Mouse (Mus musculus) mesoderm, embryonic 11.5 days (tissue): ENCODE results near the gene Ehd2.

ENCODE experiments used
- DNase-seq: peaks from one replicate; pipeline ENCODE4 v3.0.0-alpha.2; 2012; ENCODE audit warnings: low read depth, low spot score

Gene Ehd2

DNA sequence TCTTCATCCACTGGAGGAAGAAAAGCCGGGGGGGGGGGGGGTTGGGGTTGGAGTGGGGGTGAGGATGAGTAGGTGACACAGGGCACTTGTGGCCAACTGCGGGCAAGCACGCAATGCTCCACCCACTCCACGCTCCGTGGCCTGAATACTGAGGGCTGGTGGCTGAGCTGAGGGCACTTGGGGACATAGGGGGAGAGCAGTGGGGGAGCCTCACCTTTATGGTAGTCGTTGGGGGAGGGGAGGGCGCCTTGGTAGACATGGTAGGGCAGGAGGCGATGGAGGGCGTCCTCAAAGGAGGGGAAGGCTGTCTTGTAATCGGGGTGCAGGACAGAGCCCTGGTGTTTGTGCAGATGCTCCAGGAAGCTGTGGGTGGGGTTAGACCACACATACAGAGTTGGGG lies 8.1 kb upstream of the Ehd2 start:
- no peak for DNase-seq

DNA sequence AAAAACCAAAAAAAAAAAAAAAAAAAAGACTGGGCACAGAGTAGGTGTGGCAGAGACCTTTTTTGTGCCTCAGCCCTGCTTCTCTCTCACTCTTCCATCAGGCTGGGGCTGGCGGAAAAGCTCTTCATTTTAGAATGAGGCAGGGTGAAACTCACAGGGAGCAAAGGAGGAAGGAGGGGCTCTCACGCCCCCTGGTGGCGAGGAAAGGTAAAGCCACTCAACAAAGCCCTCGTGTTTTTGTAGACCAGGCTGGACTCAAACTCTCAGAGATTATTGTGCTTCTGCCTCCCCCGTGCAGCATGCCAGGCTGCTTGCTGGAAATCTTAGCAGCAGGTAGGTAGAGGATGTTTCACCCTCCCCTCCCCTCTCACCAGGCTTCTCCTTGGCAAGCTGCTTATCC lies 7.3 kb upstream of the Ehd2 start:
- DNase-seq = peak; percentile 63

DNA sequence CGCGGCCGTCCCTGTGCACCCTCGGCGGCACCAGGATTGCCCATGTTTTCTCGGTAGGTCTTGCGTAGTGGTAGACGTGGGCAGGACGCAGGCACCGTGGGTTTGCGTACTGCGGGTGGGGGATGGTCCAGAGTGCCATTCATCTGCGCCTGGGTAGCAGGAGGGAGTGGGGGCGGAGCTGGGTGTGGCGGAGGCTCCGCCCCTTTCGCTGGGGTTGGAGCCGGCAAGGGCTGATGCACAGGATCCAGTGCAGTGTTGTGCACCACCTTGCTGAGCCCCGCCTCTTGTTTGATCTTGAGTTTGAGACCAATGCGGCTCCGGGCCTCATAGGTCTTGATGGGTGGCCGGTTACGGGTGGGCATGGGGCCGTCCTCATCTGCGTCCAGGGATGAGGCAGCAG lies 4.9 kb upstream of the Ehd2 start:
- no peak for DNase-seq

DNA sequence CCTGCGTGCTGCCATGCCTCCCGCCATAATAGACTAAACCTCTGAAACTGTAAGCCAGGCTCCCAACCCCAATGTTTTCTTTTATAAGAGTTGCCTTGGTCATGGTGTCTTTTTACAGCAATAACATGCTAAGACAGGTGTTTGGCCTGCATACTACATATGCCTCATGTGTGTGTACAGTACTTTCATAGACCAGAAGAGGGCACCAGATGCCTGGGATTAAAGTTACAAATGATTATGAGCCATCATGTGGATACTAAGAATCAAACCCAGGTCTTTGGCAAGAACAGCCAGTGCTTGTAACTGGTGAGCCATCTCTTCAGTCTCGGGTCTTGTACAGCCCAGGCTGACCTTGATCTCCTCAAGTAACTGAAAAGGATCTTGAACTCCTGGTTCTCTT lies 2.3 kb upstream of the Ehd2 start:
- DNase-seq = no peak

DNA sequence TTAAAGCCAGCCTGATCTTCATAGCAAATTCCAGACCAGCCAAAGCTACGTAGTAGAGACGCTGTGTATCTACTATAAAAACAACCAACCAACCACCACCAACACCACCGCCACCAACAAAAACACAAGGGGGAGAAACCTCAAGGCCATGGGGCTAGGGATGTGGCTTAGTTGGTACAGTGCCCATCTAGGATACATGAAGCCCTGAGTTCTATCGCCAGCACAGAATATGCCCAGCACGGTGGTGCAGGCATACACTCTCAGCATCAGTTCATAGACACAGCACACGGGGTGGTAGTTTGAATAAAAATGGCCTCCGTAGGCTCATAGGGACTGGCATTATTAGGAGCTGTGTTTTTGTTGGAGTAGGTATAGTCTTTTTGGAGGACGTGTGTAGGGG lies 955 bp upstream of the Ehd2 start:
- DNase-seq = no peak

DNA sequence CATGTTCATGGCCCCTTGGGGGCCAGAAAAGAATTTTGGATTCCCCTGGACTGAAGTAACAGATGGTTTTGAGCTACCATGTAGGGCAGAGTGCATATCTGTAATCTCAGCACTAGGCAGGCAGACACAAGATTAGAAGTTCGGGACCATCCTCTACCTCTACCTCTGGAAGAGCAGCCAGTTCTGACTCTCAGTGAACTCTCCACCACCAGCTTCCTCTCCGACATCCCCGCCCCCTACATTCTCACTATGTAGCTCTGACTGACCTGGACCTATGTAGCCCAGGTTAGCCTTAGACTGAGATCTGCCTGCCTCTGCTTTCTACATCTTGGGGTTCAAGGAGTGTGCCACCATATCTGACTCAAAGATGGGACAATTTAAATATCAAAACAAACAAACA lies 878 bp downstream of the Ehd2 start:
- no peak for DNase-seq

DNA sequence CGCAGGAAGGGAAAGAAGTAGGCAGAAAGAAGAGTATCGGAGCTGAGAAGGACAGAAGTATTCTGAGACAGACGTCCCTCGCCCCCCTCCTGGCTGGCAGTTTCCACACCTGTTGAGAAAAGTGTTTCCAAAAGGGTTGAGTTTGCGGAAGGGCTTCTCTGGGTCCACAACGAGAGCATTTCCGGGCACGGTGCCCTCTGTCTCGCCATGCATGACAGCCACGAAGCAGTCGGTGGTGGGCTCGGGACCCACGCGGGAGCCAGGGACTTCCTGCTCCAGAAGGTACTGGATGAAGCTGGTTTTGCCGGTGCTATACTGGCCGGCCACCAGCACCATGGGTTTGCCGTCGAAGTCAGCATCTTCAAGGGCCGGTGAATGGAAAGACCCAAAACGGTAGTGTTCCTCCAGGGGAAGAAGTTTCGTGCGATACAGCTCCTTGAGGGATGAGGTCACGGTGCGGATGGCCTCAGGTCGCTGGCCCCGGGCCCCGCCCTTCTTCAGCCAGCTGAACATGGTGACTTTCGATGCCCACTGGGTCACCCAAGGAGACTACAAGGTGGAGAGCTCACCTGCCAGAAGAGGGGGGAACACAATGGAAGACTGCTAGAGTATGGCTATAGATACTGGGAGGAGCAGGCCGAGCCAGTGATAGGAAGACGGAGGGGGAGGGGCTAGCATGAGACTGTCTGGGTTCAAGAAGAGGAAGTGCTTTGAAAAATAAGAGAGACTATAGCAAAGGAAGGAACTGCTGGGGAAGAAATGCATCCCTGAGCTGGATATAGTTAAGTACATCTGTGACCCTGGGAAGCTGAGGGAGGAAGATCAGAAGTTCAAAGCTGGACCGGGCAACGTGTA lies 3.3 kb downstream of the Ehd2 start:
- no peak for DNase-seq

DNA sequence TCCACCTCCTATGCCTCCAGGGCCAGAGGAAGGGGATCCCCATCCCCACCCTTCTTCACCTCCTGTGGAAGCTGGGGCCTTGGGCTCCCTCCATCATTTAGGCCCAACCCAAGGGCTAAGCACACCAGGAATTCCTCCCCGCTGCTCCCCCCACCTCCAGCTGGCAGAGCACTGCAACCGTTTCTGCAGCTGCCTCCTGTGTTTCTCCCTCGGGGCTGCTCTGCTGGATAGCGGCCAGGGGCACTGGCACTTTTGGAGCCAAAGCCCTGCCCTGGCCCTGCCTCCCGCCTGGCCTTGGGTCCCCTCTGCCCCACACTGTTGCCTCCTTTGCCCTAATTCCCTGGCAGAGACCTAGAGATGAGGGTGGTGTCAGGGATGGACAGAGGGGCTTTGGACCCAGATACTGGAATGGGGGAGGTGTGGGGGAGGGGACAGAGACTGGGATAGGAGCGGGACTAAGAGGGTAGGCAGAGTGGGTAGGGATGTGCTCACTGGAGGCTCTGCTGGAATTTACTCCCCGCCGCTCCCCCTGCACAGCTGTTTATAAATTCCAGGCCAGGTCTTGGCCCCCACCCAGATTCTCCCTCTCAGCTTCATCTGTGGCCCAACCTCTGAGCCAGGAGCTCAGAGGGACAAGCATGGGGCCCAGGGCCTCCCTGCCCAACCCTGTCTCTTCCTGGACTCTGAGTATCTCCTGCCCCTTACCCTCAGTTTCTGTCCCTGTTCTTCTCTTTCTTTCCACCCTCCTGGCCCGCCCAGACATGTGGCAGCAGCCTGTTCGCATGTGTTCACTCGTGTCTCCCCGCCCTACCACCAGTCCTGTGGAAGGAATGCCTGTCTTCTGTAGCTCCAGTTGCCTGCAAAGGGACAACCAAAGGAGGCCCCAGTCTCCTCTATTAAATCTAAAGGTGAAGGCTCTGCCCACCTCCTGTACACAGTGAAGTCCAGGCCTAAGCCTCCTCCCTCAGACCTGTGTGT lies 4.8 kb downstream of the Ehd2 start:
- DNase-seq = peak; percentile 27

DNA sequence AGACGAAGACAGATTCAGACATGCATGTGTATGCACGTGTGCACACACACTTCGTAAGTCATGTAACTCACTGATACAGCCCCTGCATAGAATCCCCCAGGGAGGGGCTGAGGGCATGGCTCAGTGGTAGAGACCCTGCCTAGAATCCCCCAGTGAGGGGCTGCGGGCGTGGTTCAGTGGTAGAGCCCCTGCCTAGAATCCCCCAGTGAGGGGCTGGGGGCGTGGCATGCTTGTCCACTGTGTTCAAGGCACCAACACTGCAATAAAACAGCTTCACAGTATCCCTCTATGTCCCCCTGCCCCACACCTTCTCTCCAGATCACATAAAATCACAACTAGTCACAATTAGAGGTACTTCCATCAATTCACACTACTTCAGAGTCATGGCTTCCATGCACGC lies 5.6 kb downstream of the Ehd2 start:
- no peak for DNase-seq

DNA sequence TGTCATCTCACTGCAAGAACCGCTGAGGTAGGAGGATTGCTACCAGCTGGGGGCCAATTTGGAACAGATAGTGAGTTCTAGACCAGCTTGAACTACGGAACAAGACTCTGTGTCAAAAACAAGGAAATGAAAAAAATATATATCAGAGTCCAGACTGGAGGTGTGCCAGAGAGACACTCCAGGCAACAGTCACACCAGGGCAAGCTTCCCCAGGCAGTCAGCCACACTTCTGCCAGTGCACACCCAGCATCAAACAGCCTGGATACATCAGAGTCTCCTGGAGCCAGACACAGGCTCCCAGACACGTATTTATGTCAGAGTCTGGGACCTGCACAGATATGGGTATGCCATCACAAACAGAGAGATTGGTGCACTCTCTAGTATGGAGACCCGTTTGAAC lies 6.1 kb downstream of the Ehd2 start:
- DNase-seq = no peak

DNA sequence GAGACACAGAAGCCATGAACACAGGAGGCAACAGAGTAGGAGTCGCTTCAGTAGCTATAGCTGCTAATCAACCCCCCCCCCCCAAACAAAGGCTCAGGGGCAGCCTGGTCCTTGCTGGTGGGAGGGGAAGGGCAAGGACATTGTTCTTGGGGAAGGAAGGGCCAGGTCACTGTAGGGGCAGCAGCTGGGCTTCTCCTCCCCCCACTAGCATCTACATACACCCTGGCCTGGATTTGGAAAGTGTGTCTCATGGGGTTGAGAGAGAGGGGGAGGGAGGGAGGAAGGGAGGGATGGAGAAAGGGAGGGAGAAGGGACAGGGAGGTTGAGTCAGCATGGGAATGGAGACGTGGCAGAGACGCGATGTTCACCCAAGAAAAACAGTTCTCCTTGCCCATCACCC lies 6.7 kb downstream of the Ehd2 start:
- no peak for DNase-seq

DNA sequence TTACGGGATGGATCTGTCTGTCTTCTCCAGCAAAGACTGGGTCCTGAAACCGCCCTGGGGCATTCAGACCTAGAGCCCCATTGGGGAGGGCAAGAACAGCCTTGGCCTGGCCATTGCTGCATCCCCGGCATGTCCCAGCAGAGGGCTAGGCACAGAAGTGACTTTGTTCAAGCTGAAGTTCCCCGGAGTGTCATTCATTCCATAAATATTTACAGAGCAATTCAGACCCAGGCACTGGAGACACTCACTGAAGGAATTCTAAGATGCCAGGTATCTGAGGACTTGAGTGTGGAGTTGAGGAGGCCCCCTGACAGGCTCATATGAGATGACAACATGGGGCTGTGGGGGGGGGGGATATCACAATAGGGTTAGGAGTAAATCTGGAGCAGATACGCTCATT lies 11.2 kb downstream of the Ehd2 start:
- no peak for DNase-seq

DNA sequence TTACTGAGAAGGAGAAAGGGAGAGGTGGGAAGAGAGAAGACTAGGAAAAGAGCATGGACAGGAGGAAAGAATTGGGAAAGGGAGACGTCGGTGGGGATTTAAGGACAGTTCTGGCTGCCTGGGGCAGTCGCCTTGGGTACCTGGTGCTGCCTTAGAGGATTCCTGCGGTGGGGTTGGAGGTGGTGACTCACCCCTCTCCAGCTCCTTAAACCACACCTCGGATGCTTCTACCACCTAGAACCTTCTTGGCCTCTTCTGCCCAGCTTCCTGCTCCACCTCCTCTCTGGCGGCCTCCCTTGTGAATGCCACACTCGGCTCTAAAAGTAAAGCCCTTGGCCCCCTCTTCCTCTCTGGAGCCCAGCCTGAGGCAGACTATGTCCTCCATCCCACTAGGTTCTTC lies 11.9 kb downstream of the Ehd2 start:
- DNase-seq = no peak

DNA sequence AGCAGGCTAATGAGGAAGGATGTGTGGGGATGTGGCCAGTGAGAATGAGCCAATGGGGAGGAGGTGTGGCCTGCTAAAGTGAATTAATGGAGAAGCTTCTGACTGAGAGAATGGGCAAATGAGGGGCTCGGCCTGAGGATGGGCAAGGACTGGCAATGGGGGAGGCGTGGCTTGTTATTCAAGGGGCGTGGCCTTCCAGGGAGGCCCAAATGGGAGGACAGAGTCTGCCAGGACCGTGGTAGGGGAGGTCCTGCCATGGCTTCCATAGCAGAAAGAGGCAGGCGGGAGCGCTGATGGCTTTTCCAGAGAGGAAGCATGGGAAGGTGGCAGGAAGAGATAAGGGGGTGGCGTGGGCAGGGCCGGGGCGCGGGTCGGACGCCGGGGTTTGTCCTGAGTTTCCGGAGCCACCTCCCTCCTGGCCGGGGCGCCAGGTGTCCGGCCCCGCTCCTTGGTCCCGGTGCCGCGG lies 12.4 kb downstream of the Ehd2 start:
- peak; percentile 55 for DNase-seq

DNA sequence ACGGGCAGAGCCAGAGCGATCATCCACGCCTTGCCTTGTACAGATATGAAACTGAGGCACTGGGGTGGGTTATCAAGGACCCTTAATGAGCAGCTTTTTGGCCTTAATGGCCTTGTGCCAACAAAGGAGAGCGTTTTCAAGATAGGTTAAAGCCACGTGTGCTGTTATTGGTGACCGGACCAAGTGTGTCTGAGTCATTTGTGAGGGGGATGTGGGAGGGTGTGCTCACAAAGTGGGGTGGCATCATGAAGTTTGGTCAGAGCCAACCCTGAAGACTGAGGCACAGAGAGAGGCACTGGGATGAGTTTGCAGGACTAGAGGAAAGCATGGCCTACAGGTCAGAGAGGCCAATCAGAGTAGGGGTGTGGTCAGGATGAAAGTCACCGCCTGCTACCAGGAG lies 12.9 kb downstream of the Ehd2 start:
- no peak for DNase-seq

DNA sequence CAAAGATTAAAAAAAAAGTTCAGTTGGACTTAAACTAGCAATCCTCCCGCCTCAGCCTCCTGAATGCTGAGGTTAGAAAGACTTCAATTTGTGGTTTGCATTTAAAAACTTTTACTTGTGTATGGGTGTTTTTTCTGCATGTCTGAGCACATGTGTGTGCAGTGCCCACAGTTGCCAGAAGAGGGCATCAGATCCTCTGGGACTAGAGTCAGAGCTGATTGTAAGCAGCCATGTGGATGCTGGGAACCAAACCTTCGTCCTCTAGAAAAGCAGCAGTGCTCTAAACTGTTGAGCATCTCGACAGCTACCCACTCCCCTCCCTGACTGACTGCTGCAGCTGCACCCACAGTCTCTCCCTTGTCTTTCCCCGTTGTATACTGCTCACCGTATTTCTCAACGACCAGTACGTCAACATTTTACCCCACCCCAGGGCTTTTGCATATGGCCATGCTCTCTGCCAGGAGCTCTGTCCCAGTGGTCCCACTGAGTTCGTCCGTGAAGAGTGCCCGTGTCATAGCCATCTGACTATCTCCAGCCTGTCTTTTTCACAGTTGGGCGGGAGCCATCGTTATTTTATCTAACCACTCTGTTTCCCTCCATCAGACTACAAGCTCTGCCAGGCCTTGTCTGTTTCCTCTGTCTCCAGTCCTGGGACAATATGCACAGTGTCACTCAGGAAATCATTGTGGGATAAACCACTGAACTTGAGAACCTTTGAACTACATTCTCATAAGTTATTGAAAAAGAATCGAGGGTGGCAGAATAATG lies 13.9 kb downstream of the Ehd2 start:
- no peak for DNase-seq

DNA sequence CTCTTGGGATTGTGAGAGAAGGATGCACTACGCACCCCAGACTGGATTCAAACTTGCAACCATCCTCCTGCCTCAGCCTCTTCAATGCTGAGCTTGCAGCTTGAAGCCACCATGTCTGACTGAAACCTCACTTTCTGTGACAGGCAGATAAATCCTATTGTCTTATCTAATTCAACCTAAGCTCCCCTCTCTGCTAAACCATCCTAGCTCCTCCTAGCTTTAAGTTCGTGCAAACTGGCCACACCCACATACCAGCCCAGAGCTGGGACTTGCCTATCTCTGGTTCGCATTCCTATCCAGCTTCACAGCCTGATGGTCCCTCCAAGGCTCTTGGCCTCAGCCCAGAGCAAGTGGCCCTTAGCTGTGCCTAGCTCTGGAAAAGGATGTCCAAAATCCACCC lies 15.0 kb downstream of the Ehd2 start:
- no peak for DNase-seq

DNA sequence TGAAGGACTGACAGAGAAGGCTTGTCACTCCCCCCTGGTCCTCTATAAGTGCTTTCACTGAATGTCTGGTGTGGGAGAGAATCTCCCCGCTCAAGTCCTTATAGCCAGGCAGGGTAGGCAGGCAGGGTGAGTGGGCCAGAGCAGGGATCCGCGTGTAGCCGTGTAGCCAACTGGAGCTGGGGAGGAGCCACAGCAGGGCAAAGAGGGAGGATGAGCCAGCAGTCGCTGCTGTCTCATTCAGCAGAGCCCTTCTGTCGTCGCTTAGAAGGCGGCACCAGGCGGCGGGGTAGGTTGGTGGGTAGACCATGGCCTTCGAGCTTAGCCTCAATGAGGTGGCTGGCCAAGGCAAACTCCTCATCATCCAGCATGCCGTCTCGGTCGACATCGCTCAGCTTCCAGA lies 17.4 kb downstream of the Ehd2 start:
- no peak for DNase-seq

DNA sequence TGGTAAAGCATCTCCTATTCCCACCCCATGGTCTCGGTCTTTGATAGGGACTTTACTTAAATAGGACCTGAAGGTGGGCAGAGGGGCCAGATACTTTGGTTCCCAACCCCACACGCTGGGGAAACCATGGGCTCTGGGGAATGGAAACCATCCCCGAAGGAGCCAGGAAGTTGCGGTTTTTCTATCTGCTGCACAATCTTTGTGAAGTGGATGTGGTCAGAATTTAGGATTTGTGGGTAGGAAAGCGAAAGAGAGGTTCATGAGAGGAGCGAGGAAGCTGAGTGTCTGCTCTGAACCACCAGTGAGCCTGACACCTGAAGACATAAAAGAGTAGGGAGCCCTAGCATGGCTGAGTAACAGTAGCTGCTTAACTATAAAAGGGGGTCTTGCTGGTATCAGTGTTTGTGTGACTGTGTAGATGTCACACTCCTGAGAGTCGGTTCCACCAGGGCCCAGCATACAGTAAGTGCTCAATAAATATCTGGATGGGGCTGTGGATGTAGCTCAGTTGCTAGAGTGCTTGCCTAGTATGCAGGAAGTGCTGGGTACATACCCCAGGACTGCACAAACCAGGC lies 18.1 kb downstream of the Ehd2 start:
- no peak for DNase-seq

DNA sequence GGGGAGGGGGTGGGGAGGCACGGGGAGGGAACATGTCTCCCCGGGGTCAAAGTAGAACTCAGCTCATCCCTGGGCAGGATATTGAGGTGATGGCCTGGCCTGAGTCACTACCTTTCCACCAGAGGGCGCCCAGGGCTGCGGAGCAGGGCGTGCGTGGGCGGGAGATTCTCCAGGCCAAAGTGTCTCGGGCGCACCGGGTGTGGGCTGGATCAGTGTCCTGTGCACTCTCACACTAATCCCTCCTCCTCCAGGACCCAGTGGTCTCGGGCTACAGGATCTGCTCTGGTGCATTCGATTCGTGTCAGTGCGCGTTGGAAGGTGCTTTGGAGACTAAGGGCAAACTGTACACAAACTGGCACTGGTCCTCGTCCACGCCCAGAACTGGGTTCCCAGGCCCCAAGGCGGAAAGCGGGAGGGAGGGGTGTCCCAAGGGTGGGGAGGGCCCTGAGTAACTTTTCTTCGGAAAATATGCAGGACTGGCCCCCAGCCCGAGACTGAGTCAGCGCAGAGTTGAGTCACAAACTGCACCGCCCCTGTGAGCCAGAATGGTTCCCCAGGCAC lies 18.9 kb downstream of the Ehd2 start:
- DNase-seq = peak; percentile 81

DNA sequence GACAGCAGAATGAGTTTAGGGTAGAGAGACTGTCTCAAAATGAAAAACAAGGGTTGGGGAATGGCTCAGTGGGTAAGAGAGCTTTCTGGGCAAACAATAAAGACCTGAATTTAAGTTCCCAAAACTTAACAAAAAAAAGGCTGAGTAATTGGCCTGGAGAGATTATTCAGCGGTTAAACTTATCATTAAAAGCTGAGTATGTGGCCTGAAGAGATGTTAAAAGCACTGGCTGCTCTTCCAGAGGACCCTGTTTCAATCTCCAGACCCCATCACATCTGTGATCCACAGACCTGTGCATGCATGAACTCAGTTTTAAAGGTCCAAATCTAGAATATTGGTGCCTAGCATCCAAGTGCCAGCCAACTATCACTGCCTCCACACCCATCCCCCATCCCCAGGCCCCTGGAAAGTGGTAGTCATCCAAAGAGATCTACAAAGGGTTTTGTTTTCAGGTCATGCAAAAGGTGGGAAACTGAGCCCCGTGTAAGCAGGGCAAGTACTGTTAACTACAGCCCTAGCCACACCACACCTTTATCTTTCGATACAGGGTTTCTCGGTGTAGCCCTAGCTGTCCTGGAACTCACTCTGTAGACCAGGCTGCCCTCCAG lies 19.6 kb downstream of the Ehd2 start:
- no peak for DNase-seq
